Mouse (Mus musculus) naive thymus-derived CD4-positive, alpha-beta T cell, adult 2 months (primary cell): ENCODE data around the gene Mysm1.
A peak's percentile ranks its signal among the peaks of the same experiment; 100 is the strongest.

Experiments used
- DNase-seq: peaks from one replicate; pipeline ENCODE4 v3.0.0-alpha.2; 2011; ENCODE audit warnings: low read depth

Gene Mysm1

DNA sequence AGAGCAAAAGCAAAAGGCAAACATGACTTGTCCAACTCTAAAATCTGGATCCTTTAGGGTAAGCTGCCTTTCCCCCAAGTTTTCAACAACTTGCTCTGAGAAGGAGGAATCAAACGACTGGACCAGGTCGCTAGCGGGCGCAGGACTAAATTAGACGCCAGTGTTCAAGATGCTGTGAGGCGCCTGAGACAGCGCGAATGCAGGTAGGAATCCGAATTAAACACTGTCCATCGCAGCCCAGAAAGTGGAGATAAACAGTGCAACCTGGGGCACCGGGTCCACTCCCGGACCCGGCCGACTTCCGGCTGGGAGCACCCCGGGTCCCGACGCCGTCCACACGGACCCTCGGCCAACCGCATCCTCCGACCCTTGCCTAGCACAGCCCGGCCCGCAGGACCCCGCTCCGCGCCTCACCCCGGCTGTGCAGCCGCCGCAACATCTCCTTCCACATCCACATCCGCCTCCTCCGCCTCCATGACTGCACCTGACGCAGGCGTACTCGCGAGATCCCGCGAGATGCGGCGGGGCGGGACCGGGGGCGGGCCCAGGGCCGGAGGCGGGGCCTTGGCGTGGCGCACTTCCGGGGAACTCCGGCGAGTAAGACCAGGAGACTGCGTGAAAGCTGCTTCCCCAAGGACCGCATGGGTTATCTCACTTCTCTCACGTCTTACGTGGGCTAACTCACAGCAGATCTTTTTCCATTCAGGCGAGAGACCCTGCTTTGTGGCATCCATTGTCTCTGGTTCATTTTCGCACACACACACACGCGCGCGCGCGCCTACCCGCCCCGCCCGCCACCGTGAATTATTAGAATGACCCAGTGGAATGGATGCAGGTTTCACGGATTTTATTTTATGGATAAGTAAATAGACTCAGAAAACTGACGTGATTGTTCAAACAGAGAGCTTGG lies at the start of gene Mysm1:
Mysm1 (minus strand) TSS at position 511 of the 910 bp plus-strand sequence.
- peak; percentile 99 for DNase-seq

DNA sequence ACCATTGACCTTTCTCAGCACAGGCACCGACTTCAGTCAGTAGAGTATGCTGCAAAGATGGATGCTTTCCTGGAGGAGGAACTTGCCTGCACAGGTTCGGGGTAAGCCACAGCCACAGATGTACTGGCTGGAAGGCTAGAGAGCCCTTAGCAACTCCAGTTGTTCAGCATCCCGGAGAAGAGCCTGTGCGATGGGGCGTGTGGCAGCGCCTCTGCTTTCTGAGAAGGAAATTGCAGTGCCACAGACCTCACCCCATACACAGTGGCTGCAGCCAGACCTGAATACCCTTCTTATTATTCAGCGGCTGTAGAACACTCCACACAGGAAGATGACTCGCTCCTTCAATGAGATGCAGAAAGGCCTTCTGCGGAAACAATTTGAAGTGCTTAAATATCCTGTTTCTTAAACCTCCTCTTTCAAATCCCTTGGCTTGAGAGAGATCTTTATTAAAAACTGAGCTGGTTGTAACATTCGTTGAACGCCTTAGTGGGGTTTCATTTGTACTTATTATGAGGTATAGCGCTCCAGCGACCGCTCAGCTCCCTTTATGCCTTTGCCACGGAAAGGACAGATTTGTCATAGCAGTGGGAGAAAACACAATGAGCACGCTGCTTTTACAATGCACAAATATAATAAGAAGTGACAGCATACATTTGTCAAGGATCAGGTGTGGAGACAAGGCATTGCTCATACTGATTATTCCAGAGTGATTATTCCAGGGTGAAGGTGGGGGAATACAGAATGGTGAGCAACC lies 47.1 kb upstream of the Mysm1 start:
- no peak for DNase-seq

- DNase-seq: no peak
Observed at GRCm38 (mm10) chr4:95023350-95023953, 44.6 kb upstream of the Mysm1 start.

- DNase-seq: no peak
Observed at GRCm38 (mm10) chr4:95021649-95022637, 43.0 kb upstream of the Mysm1 start.

- no peak for DNase-seq
Observed at GRCm38 (mm10) chr4:95020201-95020600, 41.3 kb upstream of the Mysm1 start.

DNA sequence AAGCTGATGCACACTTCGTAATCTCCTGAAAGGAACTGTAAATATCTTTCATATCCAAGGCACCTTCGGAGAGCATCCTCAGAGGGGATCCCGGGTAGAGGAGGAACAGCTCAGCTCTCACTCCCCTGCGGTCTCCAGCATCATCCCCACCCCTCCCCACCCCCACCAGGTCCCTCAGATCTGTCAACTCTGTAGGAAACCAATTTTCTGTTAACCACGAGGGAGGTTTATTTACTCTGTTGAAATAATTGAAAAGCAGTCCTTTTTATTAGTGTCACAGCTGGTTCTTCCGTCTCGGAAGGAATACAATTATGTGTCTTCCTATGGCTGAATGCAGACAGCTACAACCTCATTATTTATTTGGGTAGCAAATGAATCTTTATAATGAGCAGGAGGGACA lies 39.3 kb upstream of the Mysm1 start:
- no peak for DNase-seq

DNA sequence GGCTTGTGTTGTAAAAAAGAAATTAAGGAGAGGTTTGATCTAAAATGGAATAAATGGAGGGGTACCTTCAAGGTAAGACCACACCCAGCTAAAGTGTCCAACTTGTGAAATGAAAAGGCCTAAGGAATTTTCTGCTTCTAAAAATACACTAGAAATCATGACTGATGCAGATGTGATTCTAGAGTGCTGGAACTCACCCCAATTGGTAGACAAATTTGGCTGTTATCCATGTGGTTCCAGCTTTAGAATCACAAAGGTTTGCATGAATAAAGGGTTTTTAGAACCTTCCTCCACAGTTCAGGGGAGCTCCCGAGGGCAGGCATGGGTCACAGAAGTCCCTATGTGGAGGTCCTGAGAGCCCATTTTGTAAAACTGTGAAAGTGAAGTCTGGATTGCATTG lies 33.8 kb upstream of the Mysm1 start:
- DNase-seq: no peak

DNA sequence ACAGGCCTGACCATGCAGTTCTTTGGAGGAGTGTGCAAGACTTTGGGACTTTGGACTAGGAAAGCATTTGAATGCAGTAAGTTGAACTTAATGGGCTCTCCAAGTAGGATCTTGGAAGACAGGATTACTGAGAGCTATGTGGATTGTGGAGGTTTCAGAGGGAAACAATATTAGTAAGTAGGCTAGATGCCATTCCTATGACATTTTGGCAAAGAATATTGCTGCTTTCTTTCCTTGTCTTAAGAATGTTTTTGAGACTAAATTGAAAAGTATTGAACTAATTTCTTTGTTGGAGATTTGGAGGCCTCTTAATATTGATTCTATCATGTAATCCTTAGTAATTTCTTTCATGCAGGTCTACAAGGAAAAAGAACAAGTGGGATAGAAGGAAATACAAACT lies 33.4 kb upstream of the Mysm1 start:
- no peak for DNase-seq

DNA sequence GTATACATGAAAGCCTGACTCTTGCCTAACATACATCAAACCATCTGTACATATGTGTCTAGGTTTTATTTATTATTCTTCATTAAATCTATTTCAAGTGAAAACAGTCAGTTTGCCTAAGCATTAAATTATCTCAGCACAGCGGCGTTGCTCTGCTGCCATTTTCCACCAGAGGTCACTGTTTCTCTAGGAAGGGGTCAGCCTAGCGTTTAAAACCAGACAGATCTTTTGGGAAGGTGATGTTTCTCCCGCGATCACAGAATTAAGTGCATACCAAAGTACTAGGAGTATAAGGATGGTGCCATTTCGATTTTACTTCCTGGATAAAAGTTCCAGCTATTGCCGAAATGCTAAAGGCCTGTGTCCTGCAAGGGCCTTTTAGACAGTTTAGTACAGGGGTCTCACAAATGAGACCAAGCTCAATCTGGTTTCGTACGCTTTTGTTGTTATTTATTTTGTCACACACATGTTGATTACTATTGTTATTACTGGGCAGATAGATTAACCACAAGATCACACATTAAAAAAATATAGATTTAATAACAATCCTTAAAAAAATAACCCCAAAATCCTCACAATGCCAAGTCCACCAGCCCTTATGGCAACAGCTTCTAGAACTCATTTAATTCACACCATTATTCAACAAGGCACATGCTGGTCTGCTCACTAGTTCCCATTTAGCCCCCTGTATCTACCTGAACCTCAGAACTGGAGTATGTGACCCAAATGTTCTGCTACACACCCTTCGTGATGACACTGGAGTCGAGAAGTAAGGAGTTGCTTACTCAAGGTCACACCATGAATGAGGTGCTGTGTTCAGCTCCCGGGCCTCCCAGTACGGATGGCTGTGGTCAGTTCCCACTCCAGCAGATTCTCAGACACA lies 29.5 kb upstream of the Mysm1 start:
- peak; percentile 80 for DNase-seq

- DNase-seq: no peak
Observed at GRCm38 (mm10) chr4:95007759-95008158, 28.9 kb upstream of the Mysm1 start.

DNA sequence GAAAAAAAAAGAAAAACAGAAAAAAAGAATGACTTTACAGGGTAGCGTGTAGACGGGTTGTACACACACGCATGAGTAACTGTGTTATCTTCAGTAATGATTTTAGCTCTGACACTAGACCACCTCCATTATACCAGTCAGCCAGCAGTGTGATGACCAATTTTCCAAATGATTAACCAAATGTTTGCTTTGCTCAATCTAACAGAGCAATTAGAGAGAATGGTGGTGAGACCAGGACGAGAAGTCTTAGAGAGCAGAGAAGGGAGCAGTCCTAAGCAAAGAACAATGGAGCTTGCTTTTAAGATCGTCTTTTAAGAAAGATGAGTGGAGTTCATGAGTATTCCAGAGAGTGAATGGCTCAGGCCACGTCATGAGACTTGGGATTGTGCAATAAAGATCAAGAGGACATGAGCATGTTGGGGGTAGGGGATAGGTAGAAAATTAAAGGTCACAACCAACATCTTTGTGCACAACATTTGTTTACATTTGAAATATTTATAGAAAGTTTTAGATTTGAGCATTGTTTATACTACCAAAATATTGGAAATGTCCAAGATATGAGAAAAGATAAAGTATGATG lies 26.4 kb upstream of the Mysm1 start:
- DNase-seq: no peak

DNA sequence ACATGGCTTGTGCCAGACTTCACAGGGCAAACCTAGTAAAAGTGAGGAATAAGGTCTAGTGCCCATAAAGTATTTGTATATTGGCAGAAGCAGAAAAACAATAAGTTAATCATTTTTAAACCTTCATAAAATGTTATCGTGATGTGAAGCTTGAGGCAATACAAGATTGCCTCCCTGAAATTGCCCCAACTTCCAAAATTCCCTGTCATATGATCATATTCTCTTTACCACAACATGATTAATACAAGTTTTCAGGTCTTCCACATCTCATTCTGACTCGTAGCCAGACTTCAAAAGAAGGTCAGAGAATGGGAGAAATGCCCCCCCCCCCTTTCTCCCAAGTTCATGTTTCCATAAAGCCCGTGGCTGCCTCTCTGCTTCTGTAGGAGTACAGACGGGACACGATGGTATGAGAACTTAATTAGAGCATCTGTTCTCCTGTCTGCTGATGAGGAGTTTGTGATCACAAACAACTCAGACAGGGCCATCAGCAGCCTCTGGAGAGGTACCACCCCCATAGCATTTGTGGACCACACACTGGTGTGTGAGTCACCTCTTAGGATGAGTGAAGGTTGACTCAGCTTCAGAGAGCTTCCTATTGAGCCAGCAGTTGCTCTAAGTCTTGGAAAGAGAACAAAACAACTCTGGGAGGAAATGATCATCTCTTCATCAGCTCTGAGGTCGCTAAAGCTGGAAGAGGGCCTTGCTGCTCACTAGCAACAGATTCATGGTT lies 22.3 kb upstream of the Mysm1 start:
- no peak for DNase-seq

- DNase-seq: no peak
Observed at GRCm38 (mm10) chr4:95000147-95000546, 21.2 kb upstream of the Mysm1 start.

DNA sequence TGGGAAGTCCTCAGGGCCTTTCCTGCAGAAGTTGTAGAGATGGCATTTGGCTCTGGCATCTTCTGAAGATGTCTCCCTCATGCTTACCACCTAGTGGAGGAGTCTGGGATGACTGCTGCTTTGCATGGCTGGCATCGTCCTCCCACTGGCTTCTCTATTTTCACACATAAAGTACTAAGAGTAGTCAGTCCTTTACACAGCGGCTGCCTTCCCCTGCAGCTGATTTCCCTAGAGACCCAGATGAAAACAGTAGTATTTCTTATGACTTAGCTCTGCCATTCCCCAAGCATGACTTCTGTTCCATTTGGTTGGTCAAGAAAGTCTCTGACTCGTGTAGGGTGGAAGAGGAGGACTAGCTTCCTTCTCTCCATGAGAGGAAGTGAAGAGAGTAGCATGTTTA lies 20.3 kb upstream of the Mysm1 start:
- DNase-seq: peak; percentile 18

GRCm38 (mm10) chr4:94995862-94996261 lies 17.0 kb upstream of the Mysm1 start:
- no peak for DNase-seq

DNA sequence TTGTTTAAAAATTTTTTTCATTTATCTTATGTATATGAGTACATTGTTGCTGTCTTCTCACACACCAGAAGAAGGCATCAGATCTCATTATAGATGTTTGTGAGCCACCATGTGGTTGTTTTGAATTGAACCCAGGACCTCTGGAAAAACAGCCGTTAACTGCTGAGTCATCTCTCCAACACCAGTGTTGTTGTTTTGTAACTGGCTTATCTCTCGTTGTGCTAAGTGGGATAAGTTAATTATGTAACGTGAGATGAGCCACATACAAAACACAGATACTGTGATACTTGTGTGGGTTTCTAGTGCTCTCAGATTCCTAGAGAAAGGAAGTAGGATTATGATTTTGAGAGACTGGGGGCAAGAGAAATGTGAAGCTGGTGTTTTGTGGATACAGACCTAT lies 11.3 kb upstream of the Mysm1 start:
- DNase-seq: no peak

- DNase-seq: no peak
Observed at GRCm38 (mm10) chr4:94987725-94988124, 8.8 kb upstream of the Mysm1 start.

DNA sequence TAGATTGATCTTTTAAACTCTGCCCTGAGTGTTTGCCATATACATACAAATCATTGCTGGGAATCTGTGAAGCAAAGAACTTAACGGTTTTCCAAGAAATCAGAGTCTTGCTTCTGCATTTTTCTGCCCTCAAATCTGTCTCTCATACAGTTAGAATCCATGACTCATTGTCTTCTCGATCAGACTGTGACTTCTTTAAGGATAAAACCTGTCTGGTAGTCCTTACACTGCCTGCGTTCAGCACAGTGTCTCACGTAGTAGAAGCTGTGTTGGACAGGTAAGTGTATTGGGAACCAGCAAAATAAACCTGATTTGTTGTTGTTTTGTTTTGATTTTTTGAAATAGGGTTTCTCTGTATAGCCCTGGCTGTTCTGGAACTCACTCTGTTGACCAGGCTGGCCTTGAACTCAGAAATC lies 608 bp upstream of the Mysm1 start:
- DNase-seq: no peak

- no peak for DNase-seq
Observed at GRCm38 (mm10) chr4:94973321-94973720, 5.6 kb downstream of the Mysm1 start.
